Mouse (Mus musculus): Measurements from ENCODE around the gene Ntrk2.

GRCm38 (mm10) chr13:58853685-58854084 is 47.3 kb downstream of the Ntrk2 start:
- TF ChIP-seq HCFC1 (IDR thresholded peaks at IDR 0.05; ENCODE audit: low read depth, low read length) (no peak), CHD1 (IDR thresholded peaks at IDR 0.05; ENCODE audit: low read depth, low read length) (no peak), MAFK (IDR thresholded peaks at IDR 0.05; ENCODE audit: borderline replicate concordance, low read depth, low read length) (no peak)
